Mouse (Mus musculus) lung, adult 2 months (tissue): ENCODE measurements around the gene Srrm1.

Source experiments
- CTCF ChIP-seq: fragments of 200-500 bp; IDR thresholded peaks from 2 replicates; pipeline ENCODE4 v1.5.1; 2011; ENCODE audit warnings: mild to moderate bottlenecking, low read length, control low read depth; ENCODE audit not compliant: insufficient read depth
- POLR2A ChIP-seq: fragments of 200-500 bp; IDR thresholded peaks from 2 replicates; pipeline ENCODE4 v1.6.1; 2011; ENCODE audit warnings: low read depth, mild to moderate bottlenecking, control low read depth, low read length, borderline replicate concordance; ENCODE audit errors: extremely low read depth

- TF ChIP-seq CTCF = no peak
- TF ChIP-seq POLR2A = no peak
Measured at GRCm38 (mm10) chr4:135392801-135393200, 39.7 kb upstream of the Srrm1 start.
